Mouse (Mus musculus) frontal cortex, adult (tissue): Measurements from ENCODE around the gene Sod2.
"Not testable (repeated sequence)": the region's sequence is repeated elsewhere in the genome, so short reads cannot be mapped to it uniquely, and the experiment has no call there.

Experiments
- ATAC-seq: cut with Nextera tagmentation; 2 replicates; pipeline ENCODE4 v1.9.2; 2017; ENCODE audit warnings: mild to moderate bottlenecking, moderate library complexity, mixed read lengths; ENCODE audit not compliant: low TSS enrichment

Gene Sod2

GRCm38 (mm10) chr17:13009887-13010286 is 3.2 kb downstream of the Sod2 start:
- ATAC-seq, result no peak

GRCm38 (mm10) chr17:13013316-13013715 is 6.7 kb downstream of the Sod2 start:
- ATAC-seq, result no peak

GRCm38 (mm10) chr17:13036627-13037192 is 30.1 kb downstream of the Sod2 start:
- ATAC-seq, result not testable (repeated sequence)

GRCm38 (mm10) chr17:13043846-13044673 is 37.4 kb downstream of the Sod2 start:
- peak; percentile 92 for ATAC-seq

- ATAC-seq, result not testable (repeated sequence)
Observed at GRCm38 (mm10) chr17:13052124-13052813, 45.6 kb downstream of the Sod2 start, which contains the start of gene Gpr31b. TSS of gene Gpr31b (minus strand) at chr17:13052296.

GRCm38 (mm10) chr17:13060804-13061203 is 54.2 kb downstream of the Sod2 start, which contains the start of gene Tcp10b:
TSS of gene Tcp10b (plus strand) at chr17:13061104.
- ATAC-seq, result not testable (repeated sequence)

- ATAC-seq, result not testable (repeated sequence)
Observed at GRCm38 (mm10) chr17:13062882-13063281, 56.2 kb downstream of the Sod2 start.

- ATAC-seq, result not testable (repeated sequence)
Observed at GRCm38 (mm10) chr17:13067864-13068385, 61.3 kb downstream of the Sod2 start.

- not testable (repeated sequence) for ATAC-seq
Observed at GRCm38 (mm10) chr17:13069227-13069626, 62.6 kb downstream of the Sod2 start.
